Mouse (Mus musculus) lung, postnatal 14 days (tissue): ENCODE measurements around the gene Ebf1.

Source experiments
- DNase-seq: peaks from one replicate; pipeline ENCODE4 v3.0.0; 2021

Ebf1 gene

GRCm38 (mm10) chr11:44619887-44620693, 3.0 kb downstream of the Ebf1 start:
- no peak for DNase-seq

DNA sequence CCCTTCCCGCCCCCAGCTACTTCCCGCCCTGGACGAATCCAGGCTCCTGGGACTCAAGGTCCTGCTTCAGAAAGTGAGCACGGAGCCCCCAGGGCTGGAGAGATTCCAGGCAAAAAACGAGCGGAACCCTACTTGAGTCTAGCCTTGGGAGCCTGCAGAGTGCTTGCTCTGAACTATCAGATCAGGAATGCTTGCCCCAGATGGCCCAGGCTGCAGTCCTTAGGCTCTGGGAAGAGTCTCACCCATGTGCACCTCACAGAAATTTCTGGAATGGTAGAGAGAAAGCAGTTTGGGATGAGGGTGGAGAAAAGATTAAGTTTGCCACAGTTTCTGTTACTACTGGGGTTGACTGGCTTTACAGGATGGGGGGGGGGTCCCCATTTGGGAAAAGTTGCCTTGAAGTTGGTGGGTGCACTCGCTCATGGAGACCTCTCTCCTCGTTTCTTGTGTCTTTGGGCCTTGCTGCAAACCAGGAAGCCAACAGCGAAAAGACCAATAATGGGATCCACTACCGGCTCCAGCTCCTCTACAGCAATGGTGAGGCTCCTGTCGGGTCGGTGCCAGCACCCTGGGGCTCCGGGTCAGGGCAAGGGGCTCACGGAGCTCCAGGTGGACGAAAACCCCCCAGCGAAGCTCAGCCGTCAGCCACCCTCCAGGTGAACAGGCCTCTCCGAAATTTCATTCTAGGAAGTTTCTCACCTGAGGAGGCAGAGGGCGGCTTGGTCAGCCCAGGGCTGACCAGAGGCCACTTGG, 3.8 kb downstream of the Ebf1 start:
- DNase-seq, result no peak

DNA sequence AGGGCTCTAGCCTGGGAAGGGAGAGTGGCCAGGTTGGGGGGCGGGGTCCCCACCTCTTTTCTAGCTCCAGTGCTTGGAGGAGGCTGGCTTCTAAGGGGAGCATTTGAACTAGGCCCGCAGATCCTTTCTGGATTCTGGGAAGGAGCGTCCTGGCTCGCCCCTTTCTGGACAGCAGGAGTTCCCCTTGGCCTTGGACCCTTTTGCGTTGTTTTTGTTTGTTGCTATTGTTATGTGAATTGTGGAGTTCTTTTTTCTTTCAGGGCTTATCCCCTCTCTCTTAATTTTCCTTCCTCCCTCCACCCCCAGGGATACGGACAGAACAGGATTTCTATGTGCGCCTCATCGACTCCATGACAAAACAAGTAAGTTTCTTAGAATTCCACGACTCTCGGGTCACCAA, 4.5 kb downstream of the Ebf1 start:
- no peak for DNase-seq

- DNase-seq, result no peak
Observed at GRCm38 (mm10) chr11:44622023-44622731, 5.1 kb downstream of the Ebf1 start.

DNA sequence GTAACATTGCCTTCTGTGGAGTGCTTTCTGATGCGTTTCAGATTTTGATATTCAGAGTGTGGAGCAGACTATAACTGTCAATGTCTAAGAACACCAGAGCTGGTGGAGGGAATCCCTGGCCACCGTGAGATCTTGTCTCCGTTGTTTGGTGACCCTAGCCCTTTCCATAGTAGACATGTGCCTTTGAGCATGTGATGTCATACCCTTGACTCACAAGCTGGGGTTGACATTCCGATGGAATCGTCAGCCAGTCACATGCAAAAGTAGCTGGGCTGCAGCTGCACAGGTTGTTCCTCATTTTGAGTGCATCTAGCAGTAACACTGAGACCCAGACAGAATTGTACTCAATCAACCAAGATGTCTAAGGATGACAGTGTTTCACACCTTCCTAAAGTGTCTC, 7.4 kb downstream of the Ebf1 start:
- no peak for DNase-seq

DNA sequence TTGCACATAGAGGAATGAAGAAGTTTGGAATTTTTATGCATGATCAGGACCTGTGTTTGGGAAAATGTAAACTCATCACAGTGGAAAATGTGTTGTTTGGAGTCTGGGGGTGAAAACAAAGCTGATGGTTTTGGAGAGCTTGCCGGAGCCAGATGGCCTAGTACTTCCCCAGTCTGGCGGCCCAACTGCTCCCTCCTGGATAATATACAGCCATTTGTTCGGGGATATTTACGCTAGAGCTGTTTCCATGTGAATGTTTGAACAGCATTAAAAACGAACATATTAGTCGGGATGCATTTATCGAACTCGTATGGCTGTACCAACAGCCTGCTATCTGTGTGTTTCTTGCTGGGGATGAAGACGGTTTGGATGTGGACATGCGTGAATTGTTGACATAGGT, 8.9 kb downstream of the Ebf1 start:
- no peak for DNase-seq

DNA sequence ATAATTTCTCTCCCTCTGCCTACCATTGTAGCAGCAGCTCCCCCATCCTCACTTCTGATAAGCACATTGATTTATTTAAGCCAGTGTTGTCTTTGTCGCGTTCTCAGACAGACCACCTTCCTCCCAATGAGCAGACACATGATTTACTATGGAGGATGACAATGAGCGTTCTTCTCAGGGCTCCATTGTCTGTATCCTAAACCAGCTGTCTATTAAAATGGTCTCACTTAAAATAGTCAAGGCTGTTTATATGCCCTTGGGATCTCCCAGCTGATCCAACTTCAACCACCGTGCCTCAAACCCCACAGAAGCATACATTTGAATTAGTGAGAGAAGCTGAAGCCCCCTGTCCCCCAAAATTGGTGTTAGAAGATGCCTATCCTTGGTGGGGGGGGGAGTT, 11.3 kb downstream of the Ebf1 start:
- no peak for DNase-seq

DNA sequence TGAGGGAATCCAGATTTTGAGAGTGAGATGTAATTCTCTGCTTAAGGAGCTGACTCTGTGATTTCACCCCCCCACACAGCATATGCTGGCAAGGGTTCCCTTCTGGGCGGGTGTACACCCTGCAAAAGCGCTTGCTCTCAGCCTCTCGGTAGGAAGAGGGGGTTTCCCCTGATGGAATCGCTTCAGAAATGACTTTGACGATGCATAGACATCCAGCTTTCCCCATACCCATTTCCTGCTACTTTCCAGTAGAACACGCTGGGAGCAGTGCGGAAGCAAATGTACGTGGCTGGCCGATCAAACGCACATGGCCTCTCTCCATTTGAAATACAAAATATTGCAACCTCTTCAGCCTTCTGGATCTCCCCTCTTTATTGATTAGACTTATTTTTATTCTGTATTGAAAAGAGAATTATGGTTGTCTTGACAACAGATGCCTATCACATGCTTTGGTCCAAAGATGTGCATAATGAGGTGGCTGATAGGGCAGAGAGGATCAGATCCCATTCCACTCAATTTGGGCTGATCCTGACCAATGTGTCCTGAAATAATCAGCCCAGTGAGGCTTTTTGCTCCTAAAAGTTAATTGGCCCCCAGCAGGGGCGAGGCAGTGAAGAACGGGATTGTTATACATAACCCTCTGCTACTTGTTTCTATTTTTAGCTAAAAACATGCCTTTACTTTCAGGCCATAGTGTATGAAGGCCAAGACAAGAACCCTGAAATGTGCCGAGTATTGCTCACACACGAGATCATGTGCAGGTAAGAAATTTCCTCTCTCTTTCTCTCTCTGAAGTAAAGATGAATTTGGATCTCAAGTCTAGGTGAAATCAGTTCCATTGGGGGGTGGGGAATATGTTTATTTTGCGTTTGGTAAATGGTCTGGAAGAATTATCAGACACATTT, 15.2 kb downstream of the Ebf1 start:
- no peak for DNase-seq

- DNase-seq, result no peak
Observed at GRCm38 (mm10) chr11:44633001-44633693, 16.0 kb downstream of the Ebf1 start.

- no peak for DNase-seq
Observed at GRCm38 (mm10) chr11:44634552-44635193, 17.6 kb downstream of the Ebf1 start.

DNA sequence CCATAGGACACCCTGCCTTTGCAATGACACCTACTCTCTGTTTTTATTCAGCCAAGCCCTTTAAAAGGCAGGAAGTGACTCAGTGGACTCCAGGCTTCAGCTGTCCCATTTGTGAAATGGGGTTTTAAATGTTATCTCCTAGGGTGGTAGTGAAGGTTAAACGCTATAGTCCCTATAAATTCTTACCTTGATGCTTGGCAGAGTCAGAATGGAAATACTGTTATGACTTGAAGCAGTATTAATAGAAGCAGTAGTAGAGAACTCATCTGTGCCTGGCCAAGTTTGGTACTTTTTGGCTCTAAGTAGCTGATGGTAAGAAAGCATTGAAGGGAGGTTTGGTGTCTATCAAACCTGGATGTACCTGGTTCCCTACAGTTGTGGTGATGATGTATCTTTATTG, 19.1 kb downstream of the Ebf1 start:
- no peak for DNase-seq

DNA sequence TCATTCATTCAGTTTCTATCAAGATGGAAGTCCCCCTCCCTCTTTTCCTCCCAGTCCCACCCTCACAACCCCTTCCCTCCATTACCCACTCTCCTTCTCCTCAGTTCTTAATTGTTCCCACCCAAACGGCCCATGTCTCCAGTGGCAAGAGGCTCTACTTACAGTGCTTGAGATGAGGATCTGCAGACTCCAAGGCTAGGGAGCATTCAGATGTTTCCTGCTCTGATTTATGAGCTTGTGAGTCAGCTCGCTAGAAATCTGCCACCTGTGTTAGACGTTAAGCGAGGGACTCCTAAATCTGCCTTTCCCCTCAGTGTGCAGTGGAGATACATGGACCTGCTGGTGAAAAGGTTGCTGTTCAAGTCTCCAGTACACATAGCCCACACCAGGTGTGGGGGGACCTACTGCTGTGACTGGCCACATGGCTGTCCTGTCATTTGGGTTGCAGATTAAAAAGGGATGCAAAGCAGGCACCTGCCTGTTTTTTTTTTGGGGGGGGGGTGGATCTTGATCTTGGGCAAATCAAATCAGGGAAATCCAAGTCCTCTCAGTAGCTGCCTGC, 21.2 kb downstream of the Ebf1 start:
- DNase-seq, result no peak

DNA sequence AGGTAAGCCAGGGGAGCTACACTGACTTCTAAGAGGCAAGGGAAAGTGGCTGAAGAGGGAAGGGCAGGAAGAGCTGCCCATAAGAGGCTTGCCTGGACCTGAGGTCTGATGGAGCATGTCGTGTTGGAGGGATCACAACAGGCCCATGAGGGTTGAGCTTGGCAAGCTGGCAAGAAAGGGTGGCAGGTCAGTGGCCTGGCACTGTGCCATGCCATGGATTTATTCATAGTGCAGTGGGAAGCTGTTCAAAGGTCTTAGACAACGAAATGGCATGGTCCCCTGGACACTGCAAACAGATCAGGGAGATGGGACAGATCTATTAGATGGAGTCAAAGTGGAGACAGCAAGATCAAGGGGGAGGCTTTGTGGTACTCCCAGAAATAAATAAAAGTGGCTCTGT, 24.4 kb downstream of the Ebf1 start:
- DNase-seq, result no peak

DNA sequence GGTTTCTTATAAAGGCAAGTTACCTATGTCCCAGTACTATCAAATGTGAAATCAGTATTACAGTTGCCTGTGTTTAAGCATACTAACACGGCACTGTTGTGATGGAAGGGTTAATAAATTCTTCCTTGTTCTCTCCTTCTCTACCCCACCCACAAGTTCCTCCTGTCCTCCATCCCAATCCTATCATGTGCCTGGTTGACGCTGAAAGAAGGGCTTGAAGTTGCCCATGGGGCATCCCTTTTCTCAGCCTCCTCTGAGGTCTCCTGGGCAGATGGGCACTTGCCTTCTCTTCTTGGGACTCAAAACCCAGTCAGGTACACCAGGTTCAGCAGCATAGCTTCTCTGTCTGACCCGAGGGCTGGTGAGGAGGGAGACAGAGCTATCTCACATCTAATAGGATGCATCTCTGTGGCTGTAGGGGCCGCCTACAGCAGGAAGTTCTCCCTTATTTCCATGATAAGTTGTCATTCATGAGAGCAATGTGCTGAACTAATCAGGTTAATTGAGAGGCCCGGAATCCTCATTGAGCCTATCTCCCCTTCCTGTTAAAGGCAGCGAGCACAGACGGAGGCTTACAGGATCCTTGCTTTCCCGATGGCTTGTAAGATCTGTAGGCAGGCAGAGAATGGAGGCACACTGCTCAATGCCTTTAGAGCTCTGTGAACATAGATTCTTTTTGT, 37.4 kb downstream of the Ebf1 start:
- no peak for DNase-seq

GRCm38 (mm10) chr11:44655468-44655867, 38.4 kb downstream of the Ebf1 start:
- no peak for DNase-seq

- DNase-seq, result no peak
Observed at GRCm38 (mm10) chr11:44656916-44657315, 39.8 kb downstream of the Ebf1 start.

GRCm38 (mm10) chr11:44657833-44658395, 40.8 kb downstream of the Ebf1 start:
- no peak for DNase-seq

- DNase-seq, result no peak
Observed at GRCm38 (mm10) chr11:44661875-44662274, 44.8 kb downstream of the Ebf1 start.

DNA sequence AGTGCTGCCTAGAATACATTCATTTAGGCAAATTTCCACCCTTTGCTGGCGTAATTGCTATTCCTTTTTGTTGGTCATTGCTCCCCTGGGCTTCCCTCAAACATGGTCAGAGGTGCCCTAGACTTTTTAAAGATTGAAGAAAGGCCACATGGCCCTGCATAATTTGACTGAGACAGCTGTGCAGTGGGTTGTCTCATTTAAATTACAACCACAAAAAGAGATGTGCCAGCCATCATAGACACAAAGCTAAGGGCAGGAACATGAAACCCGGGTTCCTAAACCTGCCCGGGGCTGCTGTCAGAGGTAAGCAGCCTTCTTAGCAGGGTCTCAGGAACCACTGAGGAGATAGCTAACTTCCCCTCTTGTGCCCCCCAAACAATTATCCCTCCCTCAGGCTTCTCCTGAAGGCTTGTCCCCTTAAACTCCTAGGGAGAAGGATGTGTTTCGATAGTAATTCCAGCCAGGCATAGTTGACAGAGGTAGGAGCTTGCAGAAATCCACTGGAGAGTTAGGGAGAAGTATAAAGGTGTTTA, 46.6 kb downstream of the Ebf1 start:
- no peak for DNase-seq

- DNase-seq, result peak; percentile 55
Observed at GRCm38 (mm10) chr11:44665156-44665682, 48.1 kb downstream of the Ebf1 start.
